Mouse (Mus musculus) CH12.LX (cell line): ENCODE results near the gene Tmem53. TPM values are rescaled to one million over a fixed set of nuclear protein-coding genes. Genes with fewer than 3 reads are reported as not detected.

Experiments
- DNase-seq: peaks from one replicate; pipeline ENCODE4 v3.0.0-alpha.2; 2013; ENCODE audit errors: extremely low read depth
- H3K27ac ChIP-seq: 2 replicates; pipeline ENCODE4 v1.5.1; 2012; ENCODE audit warnings: low read depth, mild to moderate bottlenecking, control low read depth, moderate library complexity; ENCODE audit not compliant: insufficient read depth
- H3K27me3 ChIP-seq: replicated peaks from 2 replicates; pipeline ENCODE3; 2012; ENCODE audit warnings: inconsistent platforms
- H3K36me3 ChIP-seq, 2 experiments: replicated peaks in 1 of 2; 2 replicates each; pipeline versions ENCODE3 to v1.6.1; 2012; ENCODE audit warnings: inconsistent platforms in 1 of 2, low read length in 1 of 2, mild to moderate bottlenecking in 1 of 2, mixed read lengths in 1 of 2, moderate library complexity in 1 of 2; ENCODE audit not compliant: control insufficient read depth in 1 of 2, insufficient read depth in 1 of 2
- H3K4me1 ChIP-seq, 2 experiments: 2 replicates each; pipeline ENCODE4 v1.6.1; 2012; ENCODE audit warnings: inconsistent platforms in 1 of 2, moderate library complexity in 1 of 2; ENCODE audit not compliant: insufficient read depth in 2 of 2, control insufficient read depth in 1 of 2
- H3K4me2 ChIP-seq: 2 replicates; pipeline ENCODE4 v1.6.1; 2012; ENCODE audit warnings: low read depth, mild to moderate bottlenecking, control low read depth; ENCODE audit not compliant: poor library complexity, insufficient read depth, severe bottlenecking
- H3K4me3 ChIP-seq, 3 experiments: fragments of 150-350 bp in 1 of 3; sonication (generic) in 1 of 3; replicated peaks in 1 of 3; 2 replicates each; pipeline versions ENCODE3 to v1.5.1; 2011 to 2012; ENCODE audit warnings: low read depth in 2 of 3, low read length in 2 of 3, mild to moderate bottlenecking in 2 of 3, moderate library complexity in 2 of 3, control low read depth in 1 of 3, improper control_type of control experiment in 1 of 3, inconsistent platforms in 1 of 3, mixed read lengths in 1 of 3; ENCODE audit not compliant: poor library complexity in 1 of 3
- H3K79me2 ChIP-seq: replicated peaks from 2 replicates; pipeline ENCODE4 v1.6.1; 2012; ENCODE audit warnings: mild to moderate bottlenecking, moderate library complexity; ENCODE audit not compliant: control insufficient read depth, poor library complexity, insufficient read depth, severe bottlenecking; ENCODE audit errors: extremely low read depth
- H3K9ac ChIP-seq: 2 replicates; pipeline ENCODE4 v1.6.1; 2012; ENCODE audit warnings: low read depth, mild to moderate bottlenecking, control low read depth, moderate library complexity; ENCODE audit not compliant: insufficient read depth
- H3K9me3 ChIP-seq: replicated peaks from 2 replicates; pipeline ENCODE3; 2012; ENCODE audit warnings: low read length, inconsistent platforms, mixed read lengths
- CHD1 ChIP-seq: IDR thresholded peaks from 2 replicates; pipeline ENCODE4 v1.6.1; 2012; ENCODE audit warnings: low read depth, low read length, improper control_type of control experiment, inconsistent platforms
- CHD2 ChIP-seq: IDR thresholded peaks from 2 replicates; pipeline ENCODE4 v1.6.1; 2011; ENCODE audit warnings: low read length, improper control_type of control experiment
- CTCF ChIP-seq, 2 experiments: IDR thresholded peaks in 1 of 2; conservative IDR thresholded peaks in 1 of 2; 2 replicates each; pipeline ENCODE4 v1.5.1; 2011 to 2012; ENCODE audit warnings: low read depth in 2 of 2, low read length in 2 of 2, improper control_type of control experiment in 1 of 2, inconsistent platforms in 1 of 2, mild to moderate bottlenecking in 1 of 2, moderate library complexity in 1 of 2
- IRF4 ChIP-seq: IDR thresholded peaks from 2 replicates; pipeline ENCODE4 v1.6.1; 2014; ENCODE audit warnings: low read depth, mild to moderate bottlenecking, inconsistent platforms, low read length, improper control_type of control experiment
- JUND ChIP-seq: conservative IDR thresholded peaks from 2 replicates; pipeline ENCODE4 v1.6.1; 2011; ENCODE audit warnings: low read depth, low read length, improper control_type of control experiment
- MEF2A ChIP-seq: IDR thresholded peaks from 2 replicates; pipeline ENCODE4 v1.6.1; 2014; ENCODE audit warnings: low read depth, mild to moderate bottlenecking, inconsistent platforms, low read length, improper control_type of control experiment, borderline replicate concordance
- MXI1 ChIP-seq: IDR thresholded peaks from 2 replicates; pipeline ENCODE4 v1.6.1; 2011; ENCODE audit warnings: mild to moderate bottlenecking, low read depth, low read length, improper control_type of control experiment
- MYC ChIP-seq: IDR thresholded peaks from 2 replicates; pipeline ENCODE4 v1.6.1; 2011; ENCODE audit warnings: low read depth, mild to moderate bottlenecking, improper control_type of control experiment, low read length
- NELFE ChIP-seq: IDR thresholded peaks from 2 replicates; pipeline ENCODE4 v1.6.1; 2011; ENCODE audit warnings: low read depth, low read length, improper control_type of control experiment
- NRF1 ChIP-seq: IDR thresholded peaks from 2 replicates; pipeline ENCODE4 v1.6.1; 2014; ENCODE audit warnings: low read depth, mild to moderate bottlenecking, inconsistent platforms, low read length, improper control_type of control experiment, moderate library complexity
- RAD21 ChIP-seq: IDR thresholded peaks from 2 replicates; pipeline ENCODE4 v1.6.1; 2011; ENCODE audit warnings: low read depth, mild to moderate bottlenecking, low read length, improper control_type of control experiment, moderate library complexity
- SMC3 ChIP-seq: IDR thresholded peaks from 2 replicates; pipeline ENCODE4 v1.6.1; 2011; ENCODE audit warnings: low read depth, low read length, improper control_type of control experiment
- USF2 ChIP-seq: conservative IDR thresholded peaks from 2 replicates; pipeline ENCODE4 v1.6.1; 2011; ENCODE audit warnings: low read depth, low read length, improper control_type of control experiment
- ZNF384 ChIP-seq: IDR thresholded peaks from 2 replicates; pipeline ENCODE4 v1.6.1; 2012; ENCODE audit warnings: low read depth, low read length, improper control_type of control experiment, inconsistent platforms
- dilution Hi-C: fragments of 300-500 bp; cut with MboI; formaldehyde crosslinking; loops from 2 replicates; pipeline ENCODE4 v1.14.3; 2020; ENCODE audit warnings: low sequenced_read_pairs; ENCODE audit not compliant: extremely low pct_unique_long_range_greater_than_20kb, extremely low pct_ligation_motif_present
- in situ Hi-C: fragments of 300-500 bp; cut with MboI; formaldehyde crosslinking; loops from 3 replicates; pipeline ENCODE4 v1.14.3; 2019; ENCODE audit warnings: low sequenced_read_pairs, low pct_ligation_motif_present, low pct_unique_long_range_greater_than_20kb, mixed read lengths
- polyA plus RNA-seq: library from polyadenylated mRNA; unstranded; fragments of >175 nt; gene quantifications from 2 replicates; pipeline ENCODE4 v1.2.1, GENCODE M21; 2012; ENCODE audit warnings: low read depth; ENCODE audit not compliant: insufficient read length
- total RNA-seq, 2 experiments: library from RNA; depleted of rRNA; stranded (reverse); fragments of 300-350 nt in 1 of 2; fragments of >200 nt in 1 of 2; gene quantifications; 2 replicates each; pipeline ENCODE4 v1.2.3; 2012 to 2014

Gene Tmem53
- total and polyA plus RNA-seq, 3 experiments: 1.1 to 1.4 (median 1.2) TPM

- no peak for TF ChIP-seq NRF1
- dilution Hi-C loops (no loop called here), in situ Hi-C loops (no loop called here)
- Histone ChIP-seq H3K36me3 (no peaks in the 10 kb centered on the region), H3K4me3 (no peak overlapping the region), H3K79me2 (no peaks in the 10 kb centered on the region), H3K4me1 (peaks cover 11 to 20% of the 10 kb centered on the region in 2 experiments), H3K9ac (no peak overlapping the region), H3K27ac (no peak overlapping the region), H3K27me3 (no peaks in the 10 kb centered on the region), H3K4me2 (no peak overlapping the region), H3K9me3 (no peaks in the 10 kb centered on the region)
- DNase-seq: no peak
These were observed 11.2 kb downstream of the Tmem53 start for GRCm38 (mm10) chr4:117262987-117263386.

GRCm38 (mm10) chr4:117267284-117267683 is 15.5 kb downstream of the Tmem53 start:
- TF ChIP-seq JUND: 0 out of 2 replicates have a peak, but pooled peaks have one; percentile 14
- TF ChIP-seq NELFE: peak; percentile 55
- peak; percentile 89 for TF ChIP-seq SMC3
- 0 out of 2 replicates have a peak, but pooled peaks have one; percentile 22 for TF ChIP-seq MEF2A
- 0 out of 2 replicates have a peak, but pooled peaks have one; percentile 10 for TF ChIP-seq IRF4
- no peak for TF ChIP-seq ZNF384
- TF ChIP-seq MXI1: no peak
- no peak for TF ChIP-seq CHD1
- TF ChIP-seq NRF1: no peak
- TF ChIP-seq USF2: no peak
- TF ChIP-seq MYC: 0 out of 2 replicates have a peak, but pooled peaks have one; percentile 22
- no peak for TF ChIP-seq CHD2
- TF ChIP-seq RAD21: peak; percentile 77
- peak; percentile 92 to 97 for TF ChIP-seq CTCF (conservative IDR thresholded peaks at IDR 0.05 in 1 of 2, IDR thresholded peaks at IDR 0.05 in 1 of 2; ENCODE audit: low read depth in 2 of 2, low read length in 2 of 2)
- no peaks in the 10 kb centered on the region for H3K9me3 ChIP-seq
- H3K27me3 ChIP-seq: no peaks in the 10 kb centered on the region
- peak; percentile 81 for DNase-seq
- dilution Hi-C loops (no loop called here), in situ Hi-C loops (no loop called here)
- no peaks in the 10 kb centered on the region for H3K79me2 ChIP-seq
- no peak overlapping the region for H3K4me3 ChIP-seq
- H3K27ac ChIP-seq: no peak overlapping the region
- H3K4me2 ChIP-seq: no peak overlapping the region
- peaks cover 9 to 22% of the 10 kb centered on the region in 2 experiments; a peak in 3 of 4 replicates for H3K4me1 ChIP-seq
- H3K9ac ChIP-seq: no peak overlapping the region
- H3K36me3 ChIP-seq: peaks cover 12 to 19% of the 10 kb centered on the region in 2 experiments
